Mouse (Mus musculus): ENCODE measurements around the gene 4930402H24Rik.

The 4930402H24Rik gene

DNA sequence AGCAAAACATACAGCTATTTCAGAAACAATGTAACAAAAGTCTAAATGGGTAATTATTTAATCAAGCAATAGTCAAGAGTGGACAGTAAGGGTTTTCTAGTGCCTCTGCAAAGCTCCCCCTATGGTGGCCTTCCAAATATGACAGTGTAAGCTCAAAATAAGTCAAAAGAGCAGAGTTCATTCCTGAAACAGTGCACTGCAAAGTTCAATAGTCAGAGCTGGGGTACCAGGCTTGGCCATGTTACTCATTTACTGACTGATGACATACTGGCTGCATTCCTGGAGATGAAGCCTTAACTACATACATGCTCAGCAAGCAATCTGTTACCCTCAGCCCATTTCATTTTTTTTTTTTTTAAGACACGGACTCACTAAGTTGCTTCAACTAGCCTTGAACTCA lies 91.7 kb downstream of the 4930402H24Rik start:
- in situ Hi-C loops (cut with MboI, MseI), result loop anchor here in 1 of 2 experiments (25.0 kb wide), 1 partner anchor 1573 kb away; the partner anchor contains the start of gene Prokr2

DNA sequence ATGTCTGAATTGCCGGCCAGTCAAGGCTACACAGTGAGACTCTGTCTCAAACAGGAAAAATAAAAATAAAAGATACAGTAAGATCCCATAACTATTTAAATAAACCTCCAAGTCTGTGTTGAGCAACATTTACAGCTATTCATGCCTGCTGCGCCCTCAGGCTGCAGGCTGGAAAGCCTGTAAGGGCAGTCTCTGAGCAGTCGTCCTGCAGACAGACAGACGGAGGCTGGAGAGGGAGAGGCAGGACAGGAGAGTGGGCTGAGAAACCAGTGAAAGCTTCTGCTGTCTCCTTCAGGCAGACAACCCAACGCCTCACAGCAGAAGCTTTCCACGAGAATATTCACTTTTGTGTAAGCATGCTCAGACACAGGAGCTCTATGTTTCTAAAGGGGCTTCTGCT lies 92.5 kb downstream of the 4930402H24Rik start:
- in situ Hi-C loops (cut with MboI, MseI), result loop anchor here in 1 of 2 experiments (25.0 kb wide), 1 partner anchor 1574 kb away; the partner anchor contains the start of gene Prokr2

DNA sequence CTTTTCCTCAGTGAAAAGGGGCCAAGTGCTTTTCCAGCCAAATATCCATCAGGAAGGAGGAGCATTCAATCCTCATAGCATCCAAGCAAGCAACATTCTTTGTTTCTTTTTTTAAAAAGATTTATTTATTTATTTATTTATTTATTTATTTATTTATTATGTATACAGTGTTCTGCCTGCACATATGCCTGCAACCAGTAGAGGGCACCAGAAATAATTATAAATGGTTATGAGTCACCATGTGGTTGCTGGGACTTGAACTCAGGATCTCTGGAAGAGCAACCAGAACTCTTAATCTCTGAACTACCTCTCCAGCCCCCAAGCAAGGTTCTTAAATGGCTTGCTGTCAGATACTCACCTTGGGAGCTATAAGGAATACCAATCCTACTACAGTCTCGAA lies 93.7 kb downstream of the 4930402H24Rik start:
- in situ Hi-C loops (cut with MboI, MseI), result loop anchor here in 1 of 2 experiments (25.0 kb wide), 1 partner anchor 1575 kb away; the partner anchor contains the start of gene Prokr2

DNA sequence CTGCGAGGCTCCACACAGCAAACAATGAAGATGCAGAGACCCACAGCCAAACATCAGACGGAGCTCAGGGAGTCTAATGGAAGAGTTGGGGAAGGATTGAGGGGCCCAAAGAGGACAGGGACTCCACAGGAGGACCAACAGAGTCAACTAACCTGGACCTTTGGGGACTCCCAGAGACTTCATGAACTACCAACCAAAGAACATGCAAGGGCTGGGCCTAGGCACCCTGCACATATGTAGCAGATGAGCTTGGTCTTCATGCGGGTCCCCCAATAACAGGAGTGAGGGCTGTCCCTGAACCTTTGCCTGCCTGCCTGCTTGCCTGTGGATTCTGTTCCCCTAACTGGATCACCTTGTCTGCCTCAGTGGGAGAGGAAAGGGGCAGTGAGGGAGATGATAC lies 101.1 kb downstream of the 4930402H24Rik start:
- in situ Hi-C loops (cut with MboI, MseI), result loop anchor here in 1 of 2 experiments (25.0 kb wide), 1 partner anchor 1582 kb away; the partner anchor contains the start of gene Prokr2

GRCm38 (mm10) chr2:130803706-130804105 lies 102.5 kb downstream of the 4930402H24Rik start:
- in situ Hi-C loops (cut with MboI, MseI), result loop anchor here in 1 of 2 experiments (25.0 kb wide), 1 partner anchor 1584 kb away; the partner anchor contains the start of gene Prokr2

DNA sequence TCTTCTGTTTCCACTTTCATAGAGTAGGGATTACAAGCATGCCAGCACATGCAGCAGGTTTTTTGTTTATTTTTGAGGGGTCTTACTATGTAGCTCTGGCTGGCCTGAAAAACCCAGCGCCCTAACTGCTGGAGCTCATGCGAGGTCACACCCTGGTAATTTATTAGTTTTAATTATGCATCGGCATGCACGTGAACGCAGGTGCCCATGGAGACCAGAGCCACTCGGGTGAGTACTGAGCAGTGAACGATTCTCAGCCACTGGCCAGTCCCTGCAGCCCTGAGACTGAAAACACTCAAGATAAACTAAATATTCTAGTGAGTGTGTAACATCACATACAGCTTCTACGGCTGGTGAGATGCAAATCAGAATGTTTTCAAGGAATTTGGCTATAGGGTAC lies 110.5 kb downstream of the 4930402H24Rik start:
- in situ Hi-C loops (cut with MboI, MseI), result no loop called here

DNA sequence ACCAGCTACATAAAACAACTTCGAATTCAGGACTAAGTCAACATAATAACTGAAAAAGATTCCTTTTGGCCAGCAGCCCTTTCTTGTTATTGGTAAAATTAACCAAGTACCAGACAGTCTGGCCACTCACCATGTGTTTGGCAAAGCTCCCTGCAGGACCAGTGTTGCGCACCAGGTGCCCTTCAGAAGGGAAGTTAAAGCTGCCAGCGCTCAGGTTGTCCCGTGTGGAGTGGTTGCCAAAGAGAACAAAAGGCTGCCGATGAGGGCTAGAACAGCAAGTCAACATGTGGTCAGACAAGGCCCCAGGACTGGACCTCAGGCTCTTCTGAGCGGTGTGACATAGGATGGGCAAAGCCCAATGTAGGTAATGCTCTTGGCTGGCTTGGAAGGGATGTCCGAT lies 114.5 kb downstream of the 4930402H24Rik start:
- in situ Hi-C loops (cut with MboI, MseI), result no loop called here

DNA sequence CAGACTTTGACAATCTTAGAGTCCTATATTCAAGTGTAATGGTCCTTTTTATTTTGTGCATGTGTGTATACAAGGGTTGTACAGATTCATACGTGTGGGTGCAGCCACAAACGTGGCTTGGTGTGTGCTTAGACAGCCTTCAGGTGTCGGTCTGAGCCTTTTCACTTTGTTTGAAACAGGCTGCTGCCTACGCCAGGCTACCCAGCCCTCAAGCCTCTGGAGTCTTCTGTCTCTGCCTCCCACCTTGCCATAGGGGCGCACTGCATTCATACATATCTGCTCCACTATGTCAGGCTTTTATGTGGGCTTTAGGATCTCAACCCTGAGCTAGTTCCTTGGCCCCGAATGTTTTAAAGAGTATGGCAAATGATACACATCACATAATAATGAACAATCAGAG lies 116.6 kb downstream of the 4930402H24Rik start:
- in situ Hi-C loops (cut with MboI, MseI), result no loop called here

GRCm38 (mm10) chr2:130789039-130789438 lies 117.2 kb downstream of the 4930402H24Rik start:
- in situ Hi-C loops (cut with MboI, MseI), result no loop called here

- in situ Hi-C loops (cut with MboI, MseI), result no loop called here
Measured at GRCm38 (mm10) chr2:130784939-130785338, 121.3 kb downstream of the 4930402H24Rik start.

DNA sequence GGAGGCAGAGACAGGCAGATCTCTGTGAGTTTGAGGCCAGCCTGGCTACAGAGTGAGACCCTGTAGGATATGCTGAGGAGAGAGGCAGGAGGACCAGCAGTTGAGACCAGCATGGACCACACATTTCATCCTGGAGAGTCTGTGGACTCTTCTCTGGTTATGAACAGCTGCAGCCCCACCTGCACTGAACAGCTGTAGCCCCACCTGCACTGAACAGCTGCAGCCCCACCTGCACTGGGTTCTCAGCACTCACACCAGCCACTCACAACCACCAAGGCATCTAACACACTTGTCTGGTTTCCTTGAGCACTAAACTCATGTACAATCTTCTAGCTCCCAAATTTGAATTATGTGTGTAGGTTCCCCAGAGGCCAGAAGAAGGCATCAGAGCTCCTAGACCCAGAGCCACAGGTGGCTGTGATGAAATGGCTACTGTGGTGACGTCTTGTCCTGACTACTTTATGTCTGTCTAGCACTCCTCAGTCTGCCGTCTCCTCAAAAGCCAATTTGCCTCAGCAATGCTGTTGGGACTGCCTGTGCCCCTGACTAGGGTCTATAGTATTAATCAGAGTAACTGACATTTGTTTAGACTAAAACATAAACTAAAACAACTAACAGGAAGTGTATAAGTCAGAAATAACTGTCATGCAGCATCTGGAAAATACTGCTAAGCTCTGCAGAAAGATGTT lies 125.4 kb downstream of the 4930402H24Rik start:
- in situ Hi-C loops (cut with MboI, MseI), result no loop called here

- in situ Hi-C loops (cut with MboI, MseI), result loop anchor here in 1 of 2 experiments (10.0 kb wide), 1 partner anchor 635 kb away; no protein-coding TSS in a partner anchor
Measured at GRCm38 (mm10) chr2:130779935-130780334, 126.3 kb downstream of the 4930402H24Rik start.

GRCm38 (mm10) chr2:130776610-130777009 lies 129.6 kb downstream of the 4930402H24Rik start:
- in situ Hi-C loops (cut with MboI, MseI), result loop anchor here in 1 of 2 experiments (10.0 kb wide), 1 partner anchor 632 kb away; no protein-coding TSS in a partner anchor

GRCm38 (mm10) chr2:130767483-130767882 lies 138.7 kb downstream of the 4930402H24Rik start:
- in situ Hi-C loops (cut with MboI, MseI), result loop anchor here in 1 of 2 experiments (10.0 kb wide), 1 partner anchor 153 kb away; no protein-coding TSS in a partner anchor

DNA sequence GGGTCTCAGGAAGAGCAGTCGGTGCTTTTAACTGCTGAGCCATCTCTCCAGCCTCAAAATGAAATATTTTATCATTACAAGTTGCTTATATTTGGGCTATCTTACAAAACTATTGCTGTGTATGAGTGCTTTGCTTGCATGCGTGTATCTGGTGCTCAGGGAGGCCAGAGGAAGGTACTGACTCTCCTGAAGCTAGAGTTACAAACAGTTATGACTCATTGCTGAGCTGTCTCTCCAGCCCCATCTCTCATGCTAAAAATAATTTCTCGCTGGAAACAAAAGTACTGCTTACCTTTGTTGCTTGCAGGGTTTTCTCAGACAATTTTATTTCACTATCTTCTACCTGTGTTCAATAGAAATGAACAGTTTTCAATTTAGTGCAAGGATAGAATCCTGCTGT lies 140.8 kb downstream of the 4930402H24Rik start:
- in situ Hi-C loops (cut with MboI, MseI), result loop anchor here in 1 of 2 experiments (10.0 kb wide), 1 partner anchor 151 kb away; no protein-coding TSS in a partner anchor

- in situ Hi-C loops (cut with MboI, MseI), result loop anchor here in 1 of 2 experiments (10.0 kb wide), 1 partner anchor 146 kb away; no protein-coding TSS in a partner anchor
Measured at GRCm38 (mm10) chr2:130760876-130761275, 145.3 kb downstream of the 4930402H24Rik start.

GRCm38 (mm10) chr2:130755061-130755607 lies 151.1 kb downstream of the 4930402H24Rik start:
- in situ Hi-C loops (cut with MboI, MseI), result no loop called here

- in situ Hi-C loops (cut with MboI, MseI), result no loop called here
Measured at GRCm38 (mm10) chr2:130754596-130754995, 151.6 kb downstream of the 4930402H24Rik start.

- in situ Hi-C loops (cut with MboI, MseI), result no loop called here
Measured at GRCm38 (mm10) chr2:130750449-130750848, 155.8 kb downstream of the 4930402H24Rik start.

DNA sequence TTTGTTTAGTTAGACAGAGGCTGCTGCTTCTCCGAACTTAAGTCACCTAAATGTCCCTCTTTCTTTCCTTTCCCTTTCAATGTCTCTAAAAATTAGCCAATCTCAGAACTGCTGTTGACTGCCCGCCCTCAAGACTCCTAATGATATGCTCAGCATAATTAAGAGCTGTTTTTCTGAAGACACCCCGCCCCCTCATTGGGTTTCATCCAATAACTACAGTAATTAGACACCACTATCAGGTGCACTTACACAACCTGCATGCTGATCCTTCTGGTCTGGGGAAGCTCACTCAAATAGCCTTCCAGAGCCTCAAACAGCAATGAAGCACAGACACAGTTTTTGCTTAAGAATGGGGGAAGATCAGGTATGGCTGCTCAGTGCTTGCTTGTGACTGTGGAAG lies 156.5 kb downstream of the 4930402H24Rik start:
- in situ Hi-C loops (cut with MboI, MseI), result no loop called here

GRCm38 (mm10) chr2:130743576-130743975 lies 162.6 kb downstream of the 4930402H24Rik start:
- in situ Hi-C loops (cut with MboI, MseI), result no loop called here

DNA sequence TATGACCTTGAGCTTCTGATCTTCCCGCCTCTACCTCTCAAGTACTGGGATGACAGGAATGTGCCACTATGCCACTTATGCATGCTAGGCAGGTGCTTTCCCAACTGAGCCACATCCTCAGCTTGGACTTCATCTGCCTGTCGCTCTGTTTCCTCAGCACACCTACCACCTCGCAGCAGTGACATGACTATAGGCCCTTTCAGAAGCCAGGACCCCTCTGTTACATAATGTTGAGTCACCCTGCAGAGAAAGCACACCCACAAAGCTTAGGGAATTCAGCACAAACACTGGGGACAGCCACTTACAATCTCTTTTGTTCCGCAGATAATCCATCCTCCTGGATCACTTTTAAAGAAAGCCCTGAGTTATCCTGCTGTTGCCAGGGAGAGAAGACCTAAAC lies 166.1 kb downstream of the 4930402H24Rik start:
- in situ Hi-C loops (cut with MboI, MseI), result no loop called here

Data from T-helper 17 cell (primary cell).